Mouse (Mus musculus) cortical plate, adult 2 months (tissue): Measurements from ENCODE around the gene Vmn2r19. TPM values are rescaled to one million over a fixed set of nuclear protein-coding genes. Genes with fewer than 3 reads are reported as not detected.
"Not testable (repeated sequence)": the region's sequence is repeated elsewhere in the genome, so short reads cannot be mapped to it uniquely, and the experiment has no call there.

Source experiments
- H3K27ac ChIP-seq: fragments of 200-500 bp; 2 replicates; pipeline ENCODE4 v1.5.1; 2012; ENCODE audit warnings: low read length, control low read depth, inconsistent platforms; ENCODE audit not compliant: insufficient read depth
- H3K4me1 ChIP-seq: fragments of 200-500 bp; 2 replicates; pipeline ENCODE4 v1.6.1; 2011; ENCODE audit warnings: low read length; ENCODE audit not compliant: control insufficient read depth, insufficient read depth
- H3K4me3 ChIP-seq: fragments of 200-500 bp; 2 replicates; pipeline ENCODE4 v1.5.1; 2011; ENCODE audit warnings: mild to moderate bottlenecking, low read length, control low read depth; ENCODE audit not compliant: insufficient read depth
- CTCF ChIP-seq: fragments of 200-500 bp; IDR thresholded peaks from 2 replicates; pipeline ENCODE4 v1.5.1; 2011; ENCODE audit warnings: mild to moderate bottlenecking, control low read depth, low read length; ENCODE audit not compliant: insufficient read depth; ENCODE audit errors: extremely low read depth
- POLR2A ChIP-seq: fragments of 200-500 bp; IDR thresholded peaks from 2 replicates; pipeline ENCODE4 v1.6.1; 2011; ENCODE audit warnings: mild to moderate bottlenecking, low read length, control low read depth; ENCODE audit not compliant: insufficient read depth; ENCODE audit errors: extremely low read depth
- polyA plus RNA-seq: library from polyadenylated mRNA; depleted of rRNA; stranded (reverse); fragments of >200 nt; gene quantifications from 2 replicates; pipeline ENCODE4 v1.2.3, GENCODE M21; 2012; rRNA removed

Vmn2r19 gene
- polyA plus RNA-seq, 1 experiment = not detected

DNA sequence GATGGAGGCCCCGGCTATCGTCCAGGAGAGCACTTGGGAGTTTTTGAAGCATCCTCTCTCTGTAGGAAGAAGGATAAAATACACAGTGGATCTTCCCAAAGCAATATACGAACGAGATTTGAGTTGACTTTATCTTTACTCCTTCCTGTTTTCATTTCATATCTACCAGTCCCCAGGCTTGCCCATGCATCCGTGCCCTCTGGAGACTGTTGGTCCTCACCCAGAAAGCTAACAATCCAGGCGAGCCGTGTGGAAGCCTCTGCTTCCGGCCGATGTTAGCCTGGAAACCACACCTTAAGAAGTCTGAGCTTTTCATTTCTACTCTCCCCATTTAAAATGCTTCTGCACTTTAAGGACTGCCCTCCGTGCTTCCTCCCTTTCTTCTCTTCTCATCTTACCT is 19.2 kb upstream of the Vmn2r19 start:
- TF ChIP-seq POLR2A (no peak), CTCF (no peak)
- no peaks in the 10 kb centered on the region for H3K4me1 ChIP-seq
- H3K4me3 ChIP-seq = no peak overlapping the region
- no peak overlapping the region for H3K27ac ChIP-seq

DNA sequence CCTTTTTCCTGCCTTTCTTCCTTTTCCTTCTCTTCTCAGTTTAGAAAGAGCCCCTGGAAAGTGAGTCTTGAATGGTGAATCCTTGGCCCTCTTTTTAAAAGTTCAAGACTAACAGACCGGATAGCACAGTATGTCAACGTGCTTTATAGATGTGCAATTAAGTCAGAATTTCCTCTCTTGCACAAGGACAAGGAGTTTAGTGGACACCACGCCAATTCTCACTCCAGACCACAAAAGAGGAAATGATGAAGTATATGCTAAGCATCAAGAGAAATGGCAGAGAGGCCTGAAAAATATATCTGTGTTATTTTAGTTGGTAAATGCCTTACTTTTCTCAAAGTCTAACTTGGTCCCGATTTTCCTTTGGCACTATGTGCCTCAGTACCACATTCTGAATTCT is 18.4 kb upstream of the Vmn2r19 start, which contains the start of gene Clec4e:
TSS of gene Clec4e (minus strand) at position 118 of the 400 bp plus-strand sequence.
- no peak for TF ChIP-seq POLR2A
- no peak for TF ChIP-seq CTCF
- no peak within 1 kb of the TSS for H3K27ac ChIP-seq
- no peaks in the 10 kb centered on the region for H3K4me1 ChIP-seq
- H3K4me3 ChIP-seq = no peak within 1 kb of the TSS

DNA sequence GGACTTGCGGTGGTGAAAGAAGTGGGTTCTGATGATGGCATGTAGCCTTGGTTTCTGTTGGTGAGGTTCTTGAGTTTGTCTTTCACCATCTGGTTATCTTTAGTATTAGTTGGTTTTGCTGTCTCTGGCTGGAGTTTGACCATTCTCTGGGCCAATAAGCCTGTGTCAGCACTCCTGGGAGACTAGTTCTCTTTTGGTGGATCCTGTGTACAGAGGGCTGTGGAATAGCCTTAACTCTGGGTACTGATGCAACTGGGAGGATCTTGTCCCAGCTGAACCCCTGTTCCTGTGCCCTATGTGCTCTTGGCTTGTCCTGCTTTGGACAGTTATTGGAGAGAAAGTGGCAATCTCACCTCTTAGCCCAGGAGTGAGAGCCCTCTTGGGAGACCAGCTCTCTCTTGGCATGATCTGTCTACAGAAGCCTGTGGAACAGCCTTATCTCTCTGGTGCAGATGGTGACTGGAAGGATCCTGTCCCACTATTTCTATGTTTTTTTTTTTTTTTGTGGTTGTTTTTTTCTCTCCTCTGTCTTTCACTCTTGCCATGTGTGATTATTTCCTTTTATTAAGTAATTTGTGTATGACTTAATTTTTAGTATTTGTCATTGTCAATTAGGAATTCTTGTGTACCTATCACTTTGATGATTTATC is 15.3 kb upstream of the Vmn2r19 start:
- Histone ChIP-seq H3K27ac (no peak overlapping the region), H3K4me1 (no peaks in the 10 kb centered on the region), H3K4me3 (no peak overlapping the region)
- no peak for TF ChIP-seq POLR2A
- no peak for TF ChIP-seq CTCF

DNA sequence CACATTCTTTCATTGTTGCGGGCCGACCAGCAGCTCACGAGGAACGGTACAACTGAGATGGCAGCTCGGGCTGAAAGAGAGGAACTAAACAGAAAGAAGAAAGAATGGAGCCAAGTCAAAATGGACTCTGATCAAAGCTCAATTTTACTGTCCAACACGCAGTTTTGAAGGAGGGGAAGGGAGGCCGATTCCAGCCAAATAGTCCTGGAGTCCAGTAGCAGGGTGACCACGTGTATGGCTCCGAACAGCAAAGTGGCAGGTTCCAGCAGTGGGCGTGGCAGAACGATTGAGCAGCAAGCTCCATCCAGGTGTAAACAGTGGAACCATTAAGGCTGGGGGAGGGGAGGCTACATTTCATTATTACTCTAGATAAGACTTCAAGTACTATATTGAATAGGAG is 14.6 kb upstream of the Vmn2r19 start:
- H3K4me1 ChIP-seq, H3K4me3 ChIP-seq, H3K27ac ChIP-seq: not testable (repeated sequence)

DNA sequence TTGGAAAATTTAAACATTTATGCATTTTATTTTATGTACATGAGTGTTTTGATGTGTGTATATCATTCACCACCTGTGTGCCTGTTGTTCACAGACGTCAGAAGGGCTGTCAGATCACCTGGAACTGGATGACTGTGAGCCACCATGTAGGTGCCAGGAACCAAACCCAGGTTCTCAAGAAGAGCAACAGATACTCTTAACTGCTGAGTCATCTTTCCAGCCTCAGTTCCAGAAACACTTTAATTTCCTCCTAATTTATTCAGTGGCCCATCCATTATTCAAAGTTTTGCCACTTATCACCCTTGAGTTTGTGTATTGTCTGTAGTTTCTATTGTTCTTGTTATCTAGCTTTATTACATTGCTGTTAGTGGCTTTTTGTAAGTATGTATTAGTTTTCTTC is 11.4 kb upstream of the Vmn2r19 start:
- TF ChIP-seq CTCF (no peak), POLR2A (no peak)
- no peak overlapping the region for H3K27ac ChIP-seq
- no peak overlapping the region for H3K4me3 ChIP-seq
- H3K4me1 ChIP-seq = no peaks in the 10 kb centered on the region

DNA sequence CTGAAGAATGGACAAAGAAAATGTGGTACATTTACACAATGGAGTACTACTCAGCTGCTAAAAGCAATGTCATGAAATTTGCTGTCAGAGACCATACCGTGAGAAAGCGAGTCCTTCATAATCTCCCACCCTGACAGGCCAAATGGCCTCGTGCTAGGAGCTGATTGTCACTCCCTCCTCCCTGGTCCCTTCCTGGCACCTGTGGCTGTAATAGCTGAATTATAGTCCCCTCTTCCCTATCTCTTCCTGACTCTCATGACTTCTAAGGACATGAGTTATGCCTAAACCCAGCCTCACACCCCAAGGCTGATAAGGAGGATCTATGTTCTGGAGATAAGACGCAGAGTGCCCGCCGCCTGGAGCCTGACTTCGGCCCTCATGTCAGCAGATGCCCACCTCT is 1.8 kb upstream of the Vmn2r19 start:
- H3K4me3 ChIP-seq, H3K4me1 ChIP-seq, H3K27ac ChIP-seq: not testable (repeated sequence)

DNA sequence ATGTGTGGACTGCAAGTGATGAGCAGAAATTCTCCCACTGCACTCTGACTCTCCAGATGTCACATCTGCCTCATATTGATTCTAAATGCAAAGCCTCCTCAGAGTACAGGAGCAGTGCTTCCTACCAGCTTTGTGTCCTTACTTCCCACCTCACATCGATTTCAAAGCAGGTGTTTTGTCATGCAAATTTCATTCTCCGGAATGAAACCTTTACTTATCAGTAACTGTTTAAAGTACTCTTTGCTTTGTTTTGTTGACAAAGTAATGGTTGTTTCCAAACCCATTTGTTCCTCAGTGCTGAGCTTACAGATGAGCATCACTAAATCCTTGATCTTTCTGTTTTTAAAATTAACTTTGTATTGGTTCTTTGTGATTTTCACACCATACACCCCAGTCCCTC is 24.4 kb downstream of the Vmn2r19 start:
- Histone ChIP-seq H3K4me1 (no peaks in the 10 kb centered on the region), H3K27ac (no peak overlapping the region), H3K4me3 (no peak overlapping the region)
- TF ChIP-seq CTCF (no peak), POLR2A (no peak)

DNA sequence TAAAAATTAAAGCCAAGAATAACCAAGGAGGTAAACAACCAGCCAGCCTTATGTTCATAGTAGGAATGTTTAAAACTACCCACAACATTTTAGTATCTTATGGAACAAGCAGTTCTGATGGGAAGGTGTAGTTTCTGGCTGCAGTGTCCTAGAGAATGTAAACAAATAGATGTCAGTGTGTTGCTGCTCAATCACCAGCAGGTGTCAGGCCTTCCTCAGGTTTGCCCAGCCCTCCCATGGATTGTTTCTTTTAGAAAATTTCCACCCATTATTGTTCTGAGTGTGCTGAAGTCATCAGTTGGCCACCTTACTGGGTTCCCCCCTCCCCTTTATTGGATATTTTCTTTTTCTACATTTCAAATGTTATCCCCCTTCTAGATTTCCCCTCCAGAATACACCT is 32.0 kb downstream of the Vmn2r19 start:
- no peak overlapping the region for H3K27ac ChIP-seq
- H3K4me3 ChIP-seq = no peak overlapping the region
- TF ChIP-seq CTCF = peak; percentile 57; the same call in 1 of the 2 replicates
- TF ChIP-seq POLR2A = no peak
- no peaks in the 10 kb centered on the region for H3K4me1 ChIP-seq

DNA sequence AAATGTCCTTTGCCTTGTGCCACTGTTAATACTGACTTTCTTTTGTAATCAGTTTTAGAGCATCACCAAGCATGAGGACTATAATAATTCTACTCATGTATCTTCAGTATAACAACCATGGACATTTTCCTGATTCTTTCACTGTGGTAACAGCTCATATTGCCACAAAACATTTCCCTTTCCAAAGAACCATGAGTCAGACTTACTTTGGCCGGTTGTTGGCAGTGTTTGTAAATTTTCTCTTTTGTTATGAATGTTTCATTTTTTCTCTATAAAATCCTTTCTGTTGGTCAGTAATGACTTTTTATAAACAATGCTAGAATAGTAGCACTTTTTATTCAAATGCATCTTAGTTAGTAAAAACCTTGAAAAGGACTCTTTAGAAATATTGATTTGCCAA is 38.0 kb downstream of the Vmn2r19 start:
- no peak overlapping the region for H3K4me3 ChIP-seq
- no peak overlapping the region for H3K27ac ChIP-seq
- no peak for TF ChIP-seq POLR2A
- no peak for TF ChIP-seq CTCF
- H3K4me1 ChIP-seq = no peaks in the 10 kb centered on the region

Other genes with a start within 250 kb of the Vmn2r19 start
- 1.4 and 1.9 TPM in 2 replicates for gene Clec4a2, start 201.9 kb upstream of the Vmn2r19 start, polyA plus RNA-seq
- not detected in 2 replicates for gene Clec4b2, start 135.4 kb upstream of the Vmn2r19 start, polyA plus RNA-seq
- gene Clec4n, start 78.5 kb upstream of the Vmn2r19 start, polyA plus RNA-seq = 0.25 and 0.51 TPM in 2 replicates
- gene Clec4d, start 46.2 kb upstream of the Vmn2r19 start, polyA plus RNA-seq = not detected in 2 replicates
- gene Clec4e, start 18.5 kb upstream of the Vmn2r19 start, polyA plus RNA-seq = not detected in 2 replicates
- not detected in 2 replicates for gene Vmn2r20, start 109.8 kb downstream of the Vmn2r19 start, polyA plus RNA-seq
- gene Vmn2r21, start 225.1 kb downstream of the Vmn2r19 start, polyA plus RNA-seq = not detected in 2 replicates